Mouse (Mus musculus) heart, embryonic 14.5 days (tissue): ENCODE measurements around the gene Slc38a6. TPM values are rescaled to one million over a fixed set of nuclear protein-coding genes. Genes with fewer than 3 reads are reported as not detected.

Source experiments
- ATAC-seq: fragments of 200-750 bp; cut with Nextera tagmentation; 2 replicates; pipeline ENCODE4 v1.8.0; 2017; ENCODE audit warnings: low read depth, moderate TSS enrichment; ENCODE audit not compliant: insufficient number of reproducible peaks, insufficient read depth, low FRiP score
- H3K27ac ChIP-seq, 2 experiments: fragments of 200-500 bp in 1 of 2; fragments of 300-500 bp in 1 of 2; sonication (generic) in 1 of 2; replicated peaks in 1 of 2; 2 replicates each; pipeline ENCODE4 v1.5.1; 2012 to 2014; ENCODE audit warnings: low read depth in 2 of 2, low read length in 2 of 2, control low read depth in 1 of 2, mild to moderate bottlenecking in 1 of 2, mixed read lengths in 1 of 2; ENCODE audit not compliant: control insufficient read depth in 1 of 2, insufficient read depth in 1 of 2
- H3K27me3 ChIP-seq: fragments of 300-500 bp; sonication (generic); 2 replicates; pipeline ENCODE4 v1.6.1; 2014; ENCODE audit warnings: mild to moderate bottlenecking, low read length, control low read depth; ENCODE audit not compliant: control insufficient read depth, insufficient read depth
- H3K36me3 ChIP-seq: fragments of 300-500 bp; sonication (generic); 2 replicates; pipeline ENCODE4 v1.6.1; 2014; ENCODE audit warnings: mild to moderate bottlenecking, control low read depth, low read length, mixed read lengths; ENCODE audit not compliant: control insufficient read depth, insufficient read depth
- H3K4me1 ChIP-seq, 2 experiments: fragments of 200-500 bp in 1 of 2; fragments of 300-500 bp in 1 of 2; sonication (generic) in 1 of 2; 2 replicates each; pipeline ENCODE4 v1.6.1; 2012 to 2014; ENCODE audit warnings: low read length in 2 of 2, control low read depth in 1 of 2, mixed read lengths in 1 of 2; ENCODE audit not compliant: control insufficient read depth in 2 of 2, insufficient read depth in 2 of 2
- H3K4me2 ChIP-seq: fragments of 300-500 bp; sonication (generic); 2 replicates; pipeline ENCODE4 v1.6.1; 2014; ENCODE audit warnings: mild to moderate bottlenecking, low read length
- H3K4me3 ChIP-seq, 2 experiments: fragments of 200-500 bp in 1 of 2; fragments of 300-500 bp in 1 of 2; sonication (generic) in 1 of 2; 2 replicates each; pipeline ENCODE4 v1.5.1; 2012 to 2014; ENCODE audit warnings: low read length in 2 of 2, mild to moderate bottlenecking in 2 of 2, control low read depth in 1 of 2, low read depth in 1 of 2, moderate library complexity in 1 of 2; ENCODE audit not compliant: control insufficient read depth in 1 of 2, insufficient read depth in 1 of 2
- H3K9ac ChIP-seq: fragments of 300-500 bp; sonication (generic); 2 replicates; pipeline ENCODE4 v1.6.1; 2014; ENCODE audit warnings: mild to moderate bottlenecking, low read length
- H3K9me3 ChIP-seq: fragments of 300-500 bp; sonication (generic); 2 replicates; pipeline ENCODE4 v1.6.1; 2016; ENCODE audit warnings: low read length, control low read depth; ENCODE audit not compliant: control insufficient read depth
- WGBS: fragments of 180-500 bp; shearing (Covaris S2); extraction: QIAGEN DNeasy Blood & Tissue Kit; methylation state at CpG from one replicate; pipeline ENCODE4 v1.1.7; 2014; 5-methylcytosine and 5-hydroxymethylcytosine counted together
- polyA plus RNA-seq: library from polyadenylated mRNA; unstranded; fragments of >200 nt; fragmentation: Nextera tagmentation; extraction: Ambion mirVana; gene quantifications from 2 replicates; pipeline ENCODE4 v1.2.1, GENCODE M21; 2014

Slc38a6 gene
- polyA plus RNA-seq, 1 experiment from 2014 or later = 6.4 TPM

- Histone ChIP-seq H3K27ac (no peak overlapping the region), H3K9ac (no peak overlapping the region), H3K4me1 (peaks cover 24 to 27% of the 10 kb centered on the region in 2 experiments), H3K27me3 (no peaks in the 10 kb centered on the region), H3K4me2 (no peak overlapping the region), H3K4me3 (no peak overlapping the region), H3K36me3 (no peaks in the 10 kb centered on the region), H3K9me3 (no peaks in the 10 kb centered on the region)
- ATAC-seq = no peak
- 30% methylated on average over 6 of the region's 6 CpGs for WGBS
These were observed 107.3 kb downstream of the Slc38a6 start for GRCm38 (mm10) chr12:73393881-73394291.

DNA sequence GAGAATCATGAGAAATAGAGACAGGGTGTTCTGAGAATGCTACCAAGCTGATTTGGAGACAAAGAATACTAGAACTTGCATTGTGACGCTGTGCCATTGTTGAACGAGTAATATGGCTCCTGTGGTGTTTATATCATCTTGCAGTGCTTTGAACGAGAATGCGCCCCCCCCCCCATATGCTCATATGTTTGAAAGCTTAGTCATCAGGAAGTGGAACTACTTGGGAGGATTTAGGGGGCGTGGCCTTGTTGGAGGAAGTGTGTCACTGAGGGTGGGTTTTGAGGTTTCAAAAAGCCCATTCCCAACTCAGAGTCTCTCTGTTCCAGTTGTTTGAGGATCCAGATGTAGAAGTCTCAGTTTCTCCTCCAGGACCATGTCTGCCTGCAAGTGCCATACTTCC is 108.0 kb downstream of the Slc38a6 start:
- Histone ChIP-seq H3K27me3 (no peaks in the 10 kb centered on the region), H3K27ac (no peak overlapping the region), H3K9me3 (no peaks in the 10 kb centered on the region), H3K36me3 (no peaks in the 10 kb centered on the region), H3K4me1 (peaks cover 22% of the 10 kb centered on the region in 2 experiments), H3K9ac (no peak overlapping the region), H3K4me3 (no peak overlapping the region), H3K4me2 (no peak overlapping the region)
- ATAC-seq = no peak
- WGBS = 86% methylated on average over 5 of the region's 5 CpGs

GRCm38 (mm10) chr12:73399426-73399825 is 112.8 kb downstream of the Slc38a6 start:
- Histone ChIP-seq H3K9ac (no peak overlapping the region), H3K36me3 (no peaks in the 10 kb centered on the region), H3K27ac (no peak overlapping the region), H3K27me3 (no peaks in the 10 kb centered on the region), H3K4me2 (no peak overlapping the region), H3K4me3 (no peak overlapping the region), H3K4me1 (peaks cover 25 to 27% of the 10 kb centered on the region in 2 experiments), H3K9me3 (no peaks in the 10 kb centered on the region)
- WGBS = 29% methylated on average over 4 of the region's 4 CpGs
- no peak for ATAC-seq

- Histone ChIP-seq H3K9ac (no peak overlapping the region), H3K4me3 (no peak overlapping the region), H3K36me3 (no peaks in the 10 kb centered on the region), H3K4me2 (no peak overlapping the region), H3K27ac (no peak overlapping the region), H3K4me1 (peaks cover 30 to 33% of the 10 kb centered on the region in 2 experiments), H3K27me3 (no peaks in the 10 kb centered on the region), H3K9me3 (no peaks in the 10 kb centered on the region)
- no peak for ATAC-seq
- WGBS = 68% methylated on average over 4 of the region's 4 CpGs
These were observed 114.0 kb downstream of the Slc38a6 start for GRCm38 (mm10) chr12:73400481-73401025.

DNA sequence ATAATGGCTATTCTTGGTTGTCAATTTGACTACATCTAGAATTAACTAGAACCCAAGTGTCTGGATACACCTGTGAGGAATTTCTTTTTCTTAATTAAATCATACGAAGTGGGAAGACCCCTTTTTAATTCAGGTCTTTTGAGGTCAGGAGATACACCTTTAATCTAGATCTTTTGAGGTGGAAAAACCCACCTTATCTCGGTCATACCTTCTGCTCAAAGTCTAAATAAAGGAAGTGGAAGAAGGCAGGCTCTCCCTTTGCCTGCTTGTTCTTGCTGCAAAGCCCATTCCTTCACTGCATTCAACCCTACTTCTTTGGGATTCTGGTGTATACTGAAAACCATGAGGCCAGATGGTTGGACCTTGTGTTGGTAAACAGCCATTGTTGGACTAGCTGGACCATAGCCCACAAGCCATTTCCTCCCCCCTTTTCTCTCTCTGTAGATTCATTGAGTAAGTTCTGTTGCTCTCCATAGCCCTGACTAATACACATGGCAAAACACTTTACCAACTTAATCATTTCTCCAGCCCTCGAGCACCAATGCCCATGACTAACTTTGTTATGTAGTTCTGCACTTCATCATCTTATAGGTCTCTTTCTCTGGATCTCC is 115.0 kb downstream of the Slc38a6 start:
- Histone ChIP-seq H3K27me3 (no peaks in the 10 kb centered on the region), H3K27ac (peak overlapping the region; percentile 98 to 99), H3K4me3 (no peak overlapping the region), H3K4me1 (peaks cover 30 to 33% of the 10 kb centered on the region in 2 experiments), H3K9me3 (no peaks in the 10 kb centered on the region), H3K9ac (no peak overlapping the region), H3K36me3 (no peaks in the 10 kb centered on the region), H3K4me2 (no peak overlapping the region)
- no peak for ATAC-seq
- WGBS = 71% methylated on average over 3 of the region's 3 CpGs

DNA sequence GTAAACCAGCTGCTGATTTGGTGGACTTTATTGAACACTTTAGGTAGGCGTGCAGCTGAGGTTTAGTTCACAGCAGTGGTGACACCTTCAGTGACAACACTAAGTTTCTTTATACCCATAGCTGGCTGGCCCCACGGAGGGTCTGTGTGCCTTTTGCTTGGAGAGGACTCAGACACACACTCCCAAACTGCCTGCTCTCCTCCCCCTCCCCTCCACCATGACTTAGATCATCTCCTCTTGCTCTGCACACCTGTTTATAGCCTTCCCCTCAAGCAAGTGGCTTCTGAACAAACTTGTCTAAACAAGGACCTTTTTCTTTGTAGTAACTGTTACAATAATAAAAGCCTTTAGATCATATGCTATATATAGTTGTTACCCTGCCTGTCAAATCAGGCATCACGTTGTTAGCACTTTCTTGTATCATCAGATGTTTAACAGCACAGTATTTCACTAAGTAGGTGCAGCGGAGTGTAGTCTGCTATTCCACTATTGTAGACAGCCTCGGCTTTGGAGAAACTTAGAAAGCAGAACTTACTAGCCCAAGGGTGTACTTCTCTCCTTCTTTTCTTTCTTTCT is 115.6 kb downstream of the Slc38a6 start:
- no peak for ATAC-seq
- Histone ChIP-seq H3K27me3 (no peaks in the 10 kb centered on the region), H3K4me1 (peaks cover 30 to 33% of the 10 kb centered on the region in 2 experiments), H3K36me3 (no peaks in the 10 kb centered on the region), H3K4me3 (no peak overlapping the region), H3K9me3 (no peaks in the 10 kb centered on the region), H3K27ac (peak overlapping the region; percentile 98 to 99), H3K4me2 (peak overlapping the region; percentile 46; the same call in 1 of the 2 replicates), H3K9ac (peak overlapping the region; percentile 66; the same call in 1 of the 2 replicates)
- 37% methylated on average over 5 of the region's 5 CpGs for WGBS

DNA sequence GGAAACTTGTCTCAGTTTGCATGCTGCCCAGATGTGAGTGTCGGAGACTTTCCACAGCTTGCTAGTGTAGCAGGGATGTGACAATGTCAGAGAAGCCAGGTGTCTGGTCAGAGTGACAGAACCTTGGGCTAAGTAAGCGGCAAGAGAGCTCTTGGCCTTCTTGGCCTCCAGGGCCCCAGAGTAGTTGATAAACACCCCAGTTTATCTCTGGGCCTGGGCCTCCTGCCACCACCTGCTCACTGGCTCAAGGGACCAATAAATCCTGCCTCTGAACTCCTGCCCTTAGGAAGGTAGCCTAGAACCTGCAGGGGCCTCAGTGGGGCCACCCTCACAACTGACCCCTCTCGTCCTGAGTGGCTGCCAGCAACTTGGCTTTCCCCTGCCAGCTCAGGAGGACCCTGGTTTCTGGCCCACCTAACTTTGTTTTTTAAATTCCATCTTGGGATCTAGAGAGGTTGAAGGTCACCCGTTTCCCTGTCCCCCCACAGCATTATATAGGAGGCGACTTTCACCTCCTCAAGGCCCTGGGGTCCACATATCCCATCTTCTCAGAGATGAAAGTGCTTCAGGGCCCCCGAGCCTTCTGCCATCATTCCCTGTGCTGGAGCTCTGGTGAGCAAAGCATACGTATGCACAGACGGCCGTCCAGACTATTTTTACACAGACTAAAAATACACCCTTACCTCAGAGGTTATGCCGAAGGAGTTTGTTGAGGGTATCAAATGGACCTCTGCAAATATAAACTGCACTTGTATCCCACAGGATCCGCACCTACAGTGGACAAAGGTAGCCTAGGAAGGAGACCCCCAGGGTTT is 116.5 kb downstream of the Slc38a6 start:
- peak; percentile 41; the same call in 1 of the 2 replicates for ATAC-seq
- Histone ChIP-seq H3K4me1 (peaks cover 30 to 33% of the 10 kb centered on the region in 2 experiments), H3K4me3 (no peak overlapping the region), H3K36me3 (no peaks in the 10 kb centered on the region), H3K4me2 (peak overlapping the region; percentile 46), H3K27me3 (no peaks in the 10 kb centered on the region), H3K9me3 (no peaks in the 10 kb centered on the region), H3K27ac (peak overlapping the region; percentile 98 to 99), H3K9ac (peak overlapping the region; percentile 66)
- WGBS = 29% methylated on average over 11 of the region's 11 CpGs
